Mouse (Mus musculus) heart, postnatal 0 days (tissue): ENCODE measurements around the gene Aes. TPM values are rescaled to one million over a fixed set of nuclear protein-coding genes. Genes with fewer than 3 reads are reported as not detected.

Experiments used
- ATAC-seq: fragments of 200-750 bp; cut with Nextera tagmentation; 2 replicates; pipeline ENCODE4 v1.8.0; 2017; ENCODE audit warnings: low read depth, moderate number of reproducible peaks, moderate library complexity; ENCODE audit not compliant: insufficient read depth
- DNase-seq: peaks from one replicate; pipeline ENCODE4 v3.0.0-alpha.2; 2016; ENCODE audit warnings: low spot score
- H3K27ac ChIP-seq: fragments of 300-500 bp; sonication (generic); 2 replicates; pipeline ENCODE4 v1.5.1; 2014; ENCODE audit warnings: low read depth, mild to moderate bottlenecking
- H3K27me3 ChIP-seq: fragments of 300-500 bp; sonication (generic); 2 replicates; pipeline ENCODE4 v1.6.1; 2014; ENCODE audit warnings: low read length, mixed read lengths; ENCODE audit not compliant: control insufficient read depth, insufficient read depth
- H3K36me3 ChIP-seq: fragments of 300-500 bp; sonication (generic); replicated peaks from 2 replicates; pipeline ENCODE4 v1.6.1; 2014; ENCODE audit warnings: low read length, mixed read lengths; ENCODE audit not compliant: control insufficient read depth, insufficient read depth
- H3K4me1 ChIP-seq: fragments of 300-500 bp; sonication (generic); 2 replicates; pipeline ENCODE4 v1.6.1; 2014; ENCODE audit warnings: antibody characterized with exemption; ENCODE audit not compliant: control insufficient read depth, insufficient read depth
- H3K4me2 ChIP-seq: fragments of 300-500 bp; sonication (generic); 2 replicates; pipeline ENCODE4 v1.6.1; 2014; ENCODE audit warnings: low read depth, mild to moderate bottlenecking, low read length, moderate library complexity
- H3K4me3 ChIP-seq: fragments of 300-500 bp; sonication (generic); 2 replicates; pipeline ENCODE4 v1.5.1; 2014; ENCODE audit warnings: low read depth, low read length
- H3K9ac ChIP-seq: fragments of 300-500 bp; sonication (generic); replicated peaks from 2 replicates; pipeline ENCODE4 v1.6.1; 2014; ENCODE audit warnings: low read depth, low read length, mixed read lengths
- H3K9me3 ChIP-seq: fragments of 300-500 bp; sonication (generic); replicated peaks from 2 replicates; pipeline ENCODE4 v1.6.1; 2016; ENCODE audit warnings: low read length; ENCODE audit not compliant: control insufficient read depth
- CTCF ChIP-seq: IDR thresholded peaks from 2 replicates; pipeline ENCODE4 v1.5.1; 2016; ENCODE audit warnings: antibody characterized with exemption, control low read depth, low read depth
- EP300 ChIP-seq: IDR thresholded peaks from 2 replicates; pipeline ENCODE4 v1.6.1; 2016; ENCODE audit warnings: antibody characterized with exemption, low read depth
- WGBS: fragments of 180-500 bp; shearing (Covaris S2); extraction: QIAGEN DNeasy Blood & Tissue Kit; methylation state at CpG from one replicate; pipeline ENCODE4 v1.1.7; 2014; 5-methylcytosine and 5-hydroxymethylcytosine counted together
- polyA plus RNA-seq: library from polyadenylated mRNA; unstranded; fragments of >200 nt; fragmentation: Nextera tagmentation; extraction: Ambion mirVana; gene quantifications from 2 replicates; pipeline ENCODE4 v1.2.1, GENCODE M21; 2015
- total RNA-seq: library from RNA; depleted of rRNA; stranded (reverse); fragments of >200 nt; gene quantifications from 2 replicates; pipeline ENCODE4 v1.2.3, GENCODE M21; 2014; ENCODE audit warnings: low replicate concordance

The Aes gene
- total and polyA plus RNA-seq, 2 experiments from 2014 or later = 767 to 870 TPM

DNA sequence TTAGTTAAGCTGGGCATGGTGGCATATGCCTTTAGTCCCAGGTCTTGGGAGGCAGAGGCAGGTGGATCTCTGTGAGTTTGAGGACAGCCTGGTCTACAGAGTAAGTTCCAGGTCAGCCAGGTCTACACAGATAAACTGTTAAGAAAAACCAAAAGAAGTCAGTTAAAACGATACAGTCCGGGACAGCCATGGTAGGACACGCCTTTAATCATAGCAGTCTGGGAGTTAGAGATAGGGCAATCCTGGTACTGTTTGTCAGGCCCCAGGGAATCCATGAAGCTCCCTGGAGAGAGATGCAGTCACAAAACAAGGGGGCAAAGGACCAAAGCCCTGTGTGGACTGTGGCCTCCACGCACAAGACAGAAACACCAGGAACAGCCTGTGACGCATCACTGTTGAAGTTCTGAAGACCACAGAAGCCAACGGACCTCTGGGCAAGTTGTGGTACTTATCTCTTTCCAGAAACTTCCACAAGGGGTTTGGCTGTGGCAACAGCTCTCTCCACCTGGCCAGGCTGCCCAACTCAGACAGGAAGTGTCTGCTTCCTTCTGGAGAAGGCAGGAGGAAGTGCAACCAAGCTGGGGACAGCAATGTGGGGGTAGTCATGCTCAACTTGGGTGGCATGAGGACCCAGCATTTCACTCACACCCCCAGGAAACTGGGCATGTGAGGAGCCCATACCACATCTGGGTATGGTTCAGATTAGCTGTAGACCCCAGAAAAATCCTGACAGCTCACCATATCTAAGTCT is 39.9 kb upstream of the Aes start:
- Histone ChIP-seq H3K4me3 (no peak overlapping the region), H3K4me2 (no peak overlapping the region), H3K36me3 (no peaks in the 10 kb centered on the region), H3K4me1 (no peaks in the 10 kb centered on the region; the same call in 1 of the 2 replicates), H3K9me3 (no peaks in the 10 kb centered on the region), H3K27ac (no peak overlapping the region), H3K27me3 (no peaks in the 10 kb centered on the region; the same call in 1 of the 2 replicates), H3K9ac (no peak overlapping the region)
- no peak for DNase-seq
- no peak for ATAC-seq
- 61% methylated on average over 6 of the region's 6 CpGs for WGBS
- TF ChIP-seq CTCF (no peak), EP300 (no peak)

DNA sequence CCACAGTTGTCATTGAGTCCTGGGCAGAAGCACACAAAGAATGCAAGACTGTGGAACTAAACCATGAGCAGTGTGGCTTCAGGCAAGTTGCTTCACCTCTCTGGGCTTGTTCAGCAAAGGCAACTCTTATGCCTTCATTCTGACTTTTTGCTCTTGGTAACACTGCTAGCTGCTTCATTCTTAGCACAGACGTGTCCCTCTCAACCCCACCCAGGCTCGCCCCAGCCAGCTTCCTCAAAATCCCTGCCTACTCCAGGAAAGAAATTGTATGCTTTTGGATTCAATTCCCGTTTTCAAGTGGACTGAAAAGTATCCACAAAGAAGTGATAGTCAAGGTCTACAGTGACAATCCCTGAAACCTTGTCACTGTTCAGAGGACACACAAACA is 39.3 kb upstream of the Aes start:
- TF ChIP-seq EP300 = no peak
- TF ChIP-seq CTCF = no peak
- no peak for ATAC-seq
- H3K27ac ChIP-seq = no peak overlapping the region
- no peaks in the 10 kb centered on the region for H3K36me3 ChIP-seq
- H3K4me3 ChIP-seq = no peak overlapping the region
- 56% methylated on average over 3 of the region's 3 CpGs for WGBS
- H3K4me1 ChIP-seq = no peaks in the 10 kb centered on the region; the same call in 1 of the 2 replicates
- no peak for DNase-seq
- no peak overlapping the region for H3K4me2 ChIP-seq
- H3K27me3 ChIP-seq = no peaks in the 10 kb centered on the region; the same call in 1 of the 2 replicates
- no peak overlapping the region for H3K9ac ChIP-seq
- H3K9me3 ChIP-seq = no peaks in the 10 kb centered on the region

DNA sequence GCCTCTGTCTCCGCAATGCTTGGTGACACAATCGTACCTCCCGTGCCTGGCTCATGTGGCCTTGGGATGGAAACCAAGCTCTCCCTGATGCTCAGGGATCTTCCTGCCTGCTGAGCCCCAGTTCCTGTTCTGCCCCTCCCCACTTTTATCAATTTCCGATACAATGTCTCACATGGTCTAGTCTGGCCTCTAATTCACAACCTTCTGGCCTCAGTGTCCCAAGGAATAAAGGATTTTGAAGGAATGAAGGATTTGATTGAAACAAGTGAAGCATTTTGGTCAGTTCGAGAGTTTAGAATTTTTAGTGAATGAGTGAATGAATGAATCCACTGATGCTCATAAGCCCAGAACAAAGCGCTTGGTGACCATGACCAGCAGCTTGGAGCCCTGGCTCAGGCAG is 36.1 kb upstream of the Aes start:
- TF ChIP-seq CTCF (no peak), EP300 (no peak)
- no peak overlapping the region for H3K27ac ChIP-seq
- no peaks in the 10 kb centered on the region; the same call in 1 of the 2 replicates for H3K27me3 ChIP-seq
- H3K4me3 ChIP-seq = no peak overlapping the region
- H3K9me3 ChIP-seq = no peaks in the 10 kb centered on the region
- H3K9ac ChIP-seq = no peak overlapping the region
- no peaks in the 10 kb centered on the region for H3K36me3 ChIP-seq
- WGBS = 63% methylated on average over 6 of the region's 6 CpGs
- ATAC-seq = no peak
- no peaks in the 10 kb centered on the region; the same call in 1 of the 2 replicates for H3K4me1 ChIP-seq
- H3K4me2 ChIP-seq = no peak overlapping the region
- DNase-seq = no peak

DNA sequence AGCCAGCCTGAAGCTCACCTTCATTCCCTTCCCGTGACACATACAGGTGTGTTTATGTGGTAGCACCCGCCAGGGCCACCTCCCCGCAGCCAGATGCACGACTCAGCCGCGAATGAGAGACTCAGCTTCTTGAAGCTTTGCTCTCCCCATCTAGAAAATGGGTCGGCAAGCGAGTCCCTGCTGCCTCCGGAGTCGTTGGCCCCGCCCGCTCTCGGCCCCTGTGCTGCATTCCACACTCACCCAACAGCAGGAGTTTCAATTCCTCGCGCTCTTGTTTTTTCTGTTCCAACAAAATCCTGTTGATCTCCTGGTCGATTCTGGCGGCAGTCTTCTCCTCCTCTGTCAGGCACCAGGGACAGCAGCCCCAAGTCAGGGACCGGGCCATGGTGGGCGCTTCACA is 35.7 kb upstream of the Aes start:
- Histone ChIP-seq H3K4me1 (no peaks in the 10 kb centered on the region; the same call in 1 of the 2 replicates), H3K9ac (no peak overlapping the region), H3K4me3 (peak overlapping the region; percentile 14; the same call in 1 of the 2 replicates), H3K9me3 (no peaks in the 10 kb centered on the region), H3K27me3 (no peaks in the 10 kb centered on the region; the same call in 1 of the 2 replicates), H3K27ac (no peak overlapping the region), H3K4me2 (peak overlapping the region; percentile 7; the same call in 1 of the 2 replicates), H3K36me3 (no peaks in the 10 kb centered on the region)
- WGBS = 14% methylated on average over 19 of the region's 19 CpGs
- no peak for ATAC-seq
- TF ChIP-seq EP300 = no peak
- TF ChIP-seq CTCF = no peak
- no peak for DNase-seq

DNA sequence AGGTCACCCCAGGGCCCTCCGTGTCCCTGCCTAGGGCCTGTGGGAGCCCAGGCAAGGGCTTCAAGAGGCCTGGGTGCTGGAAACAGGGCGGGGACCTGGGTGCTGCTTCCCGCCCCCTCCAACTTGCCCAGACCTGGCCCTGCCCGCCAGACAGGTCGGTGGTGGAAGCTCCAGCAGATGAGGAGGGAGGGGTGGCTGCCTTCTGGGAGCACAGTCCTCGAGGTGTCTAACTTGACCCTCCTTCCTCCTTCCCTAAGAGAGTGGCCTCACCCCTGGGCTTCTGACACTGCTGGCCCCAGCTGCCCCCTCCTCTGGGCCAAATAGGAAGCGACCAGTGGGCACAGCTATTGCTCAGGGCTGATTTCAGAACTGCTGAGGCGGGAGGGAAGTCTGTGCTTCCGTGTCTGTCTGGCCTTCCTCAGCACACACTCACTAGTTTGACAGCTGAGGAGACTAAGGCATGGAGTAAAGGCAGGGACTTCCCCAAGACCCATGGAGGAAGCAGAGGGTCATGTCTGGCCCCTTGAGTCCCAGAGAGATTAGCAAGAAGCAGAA is 35.2 kb upstream of the Aes start, which contains the start of gene Gna15:
TSS of gene Gna15 (minus strand) at position 175 of the 555 bp plus-strand sequence.
- H3K9ac ChIP-seq = 0 out of 2 replicates have a peak within 1 kb of the TSS, but pooled peaks have one; percentile 29
- WGBS = 12% methylated on average over 9 of the region's 9 CpGs
- no peak within 1 kb of the TSS for H3K27ac ChIP-seq
- DNase-seq (peak; percentile 17), ATAC-seq (peak; percentile 25; the same call in 1 of the 2 replicates)
- peaks cover 5% of the 10 kb centered on the region for H3K36me3 ChIP-seq
- H3K4me1 ChIP-seq = no peaks in the 10 kb centered on the region; the same call in 1 of the 2 replicates
- H3K9me3 ChIP-seq = no peaks in the 10 kb centered on the region
- H3K4me3 ChIP-seq = peak within 1 kb of the TSS; percentile 14; the same call in 1 of the 2 replicates
- no peaks in the 10 kb centered on the region; the same call in 1 of the 2 replicates for H3K27me3 ChIP-seq
- TF ChIP-seq EP300 (no peak), CTCF (no peak)
- peak within 1 kb of the TSS; percentile 7; the same call in 1 of the 2 replicates for H3K4me2 ChIP-seq
